Mouse (Mus musculus) neural tube, embryonic 15.5 days (tissue): Measurements from ENCODE around the gene Lgr6. TPM values are rescaled to one million over a fixed set of nuclear protein-coding genes. Genes with fewer than 3 reads are reported as not detected.

Experiments used
- ATAC-seq: fragments of 200-750 bp; cut with Nextera tagmentation; 2 replicates; pipeline ENCODE4 v1.8.0; 2017; ENCODE audit warnings: mild to moderate bottlenecking, moderate TSS enrichment, moderate library complexity; ENCODE audit not compliant: low FRiP score
- H3K27ac ChIP-seq: fragments of 300-500 bp; sonication (generic); replicated peaks from 2 replicates; pipeline ENCODE4 v1.5.1; 2015; ENCODE audit warnings: mild to moderate bottlenecking, inconsistent platforms
- H3K27me3 ChIP-seq: fragments of 300-500 bp; sonication (generic); replicated peaks from 2 replicates; pipeline ENCODE4 v1.6.1; 2015; ENCODE audit warnings: inconsistent platforms
- H3K36me3 ChIP-seq: fragments of 300-500 bp; sonication (generic); 2 replicates; pipeline ENCODE4 v1.6.1; 2015; ENCODE audit warnings: inconsistent platforms
- H3K4me1 ChIP-seq: fragments of 300-500 bp; sonication (generic); 2 replicates; pipeline ENCODE4 v1.6.1; 2015; ENCODE audit warnings: inconsistent platforms
- H3K4me2 ChIP-seq: fragments of 300-500 bp; sonication (generic); 2 replicates; pipeline ENCODE4 v1.6.1; 2015; ENCODE audit warnings: inconsistent platforms, mild to moderate bottlenecking, moderate library complexity
- H3K4me3 ChIP-seq: fragments of 300-500 bp; sonication (generic); replicated peaks from 2 replicates; pipeline ENCODE4 v1.5.1; 2015; ENCODE audit warnings: mild to moderate bottlenecking, inconsistent platforms
- H3K9ac ChIP-seq: fragments of 300-500 bp; sonication (generic); replicated peaks from 2 replicates; pipeline ENCODE4 v1.6.1; 2015; ENCODE audit warnings: mild to moderate bottlenecking, inconsistent platforms
- H3K9me3 ChIP-seq: fragments of 300-500 bp; sonication (generic); replicated peaks from 2 replicates; pipeline ENCODE4 v1.6.1; 2016; ENCODE audit warnings: inconsistent platforms
- WGBS: fragments of 180-500 bp; shearing (Covaris S2); methylation state at CpG from one replicate; pipeline ENCODE4 v1.1.7; 2015; ENCODE audit warnings: mixed read lengths; 5-methylcytosine and 5-hydroxymethylcytosine counted together
- polyA plus RNA-seq: library from polyadenylated mRNA; unstranded; fragments of >200 nt; fragmentation: Nextera tagmentation; extraction: Ambion mirVana; gene quantifications from 2 replicates; pipeline ENCODE4 v1.2.1, GENCODE M21; 2015

Lgr6 gene
- 1.6 TPM in 2 replicates for polyA plus RNA-seq

- H3K4me2 ChIP-seq = peak within 1 kb of the TSS; percentile 74
- no peak for ATAC-seq
- peaks cover 12% of the 10 kb centered on the region for H3K4me1 ChIP-seq
- H3K4me3 ChIP-seq = peak within 1 kb of the TSS; percentile 37
- H3K36me3 ChIP-seq = no peaks in the 10 kb centered on the region
- no peaks in the 10 kb centered on the region for H3K9me3 ChIP-seq
- WGBS = 0% methylated on average over 22 of the region's 40 CpGs
- H3K9ac ChIP-seq = peak within 1 kb of the TSS; percentile 29; the same call in 1 of the 2 replicates
- H3K27ac ChIP-seq = no peak within 1 kb of the TSS
- H3K27me3 ChIP-seq = peaks cover 65% of the 10 kb centered on the region
These were observed at the start of gene Lgr6 for GRCm38 (mm10) chr1:135105124-135105523. Lgr6 (minus strand) TSS chr1:135105276.

GRCm38 (mm10) chr1:135154411-135154959 is 49.4 kb upstream of the Lgr6 start:
- Histone ChIP-seq H3K4me1 (peaks cover 44% of the 10 kb centered on the region), H3K27ac (peak overlapping the region; percentile 83), H3K27me3 (no peaks in the 10 kb centered on the region), H3K9me3 (no peaks in the 10 kb centered on the region), H3K4me2 (peak overlapping the region; percentile 41), H3K36me3 (peaks cover 31% of the 10 kb centered on the region), H3K4me3 (no peak overlapping the region), H3K9ac (peak overlapping the region; percentile 39; the same call in 1 of the 2 replicates)
- WGBS = 4% methylated on average over 14 of the region's 14 CpGs
- ATAC-seq = peak; percentile 56

- no peaks in the 10 kb centered on the region for H3K27me3 ChIP-seq
- WGBS = 21% methylated on average over 12 of the region's 13 CpGs
- peaks cover 47% of the 10 kb centered on the region for H3K4me1 ChIP-seq
- no peak overlapping the region for H3K4me3 ChIP-seq
- H3K27ac ChIP-seq = peak overlapping the region; percentile 83
- no peaks in the 10 kb centered on the region for H3K9me3 ChIP-seq
- peak overlapping the region; percentile 39; the same call in 1 of the 2 replicates for H3K9ac ChIP-seq
- H3K36me3 ChIP-seq = peaks cover 31% of the 10 kb centered on the region
- ATAC-seq = no peak
- H3K4me2 ChIP-seq = peak overlapping the region; percentile 41
These were observed 48.9 kb upstream of the Lgr6 start for GRCm38 (mm10) chr1:135154011-135154410.

- Histone ChIP-seq H3K27ac (peak overlapping the region; percentile 99), H3K27me3 (no peaks in the 10 kb centered on the region), H3K9me3 (no peaks in the 10 kb centered on the region), H3K4me3 (peak overlapping the region; percentile 99), H3K4me1 (peaks cover 50% of the 10 kb centered on the region), H3K36me3 (peaks cover 11% of the 10 kb centered on the region; the same call in 1 of the 2 replicates), H3K9ac (peak overlapping the region; percentile 99; the same call in 1 of the 2 replicates), H3K4me2 (peak overlapping the region; percentile 94)
- WGBS = 47% methylated on average over 5 of the region's 5 CpGs
- ATAC-seq = no peak
These were observed 43.9 kb upstream of the Lgr6 start for GRCm38 (mm10) chr1:135148996-135149395.

GRCm38 (mm10) chr1:135148476-135148875 is 43.4 kb upstream of the Lgr6 start:
- H3K36me3 ChIP-seq = peaks cover 11% of the 10 kb centered on the region; the same call in 1 of the 2 replicates
- WGBS = 46% methylated on average over 4 of the region's 4 CpGs
- H3K4me1 ChIP-seq = peaks cover 46% of the 10 kb centered on the region
- H3K27ac ChIP-seq = peak overlapping the region; percentile 99
- H3K9ac ChIP-seq = peak overlapping the region; percentile 99
- no peaks in the 10 kb centered on the region for H3K9me3 ChIP-seq
- ATAC-seq = no peak
- peak overlapping the region; percentile 94 for H3K4me2 ChIP-seq
- no peaks in the 10 kb centered on the region for H3K27me3 ChIP-seq
- peak overlapping the region; percentile 99 for H3K4me3 ChIP-seq

- peak overlapping the region; percentile 94 for H3K4me2 ChIP-seq
- ATAC-seq = peak; percentile 26
- no peaks in the 10 kb centered on the region for H3K9me3 ChIP-seq
- peaks cover 45% of the 10 kb centered on the region for H3K4me1 ChIP-seq
- peaks cover 11% of the 10 kb centered on the region; the same call in 1 of the 2 replicates for H3K36me3 ChIP-seq
- WGBS = 1% methylated on average over 7 of the region's 7 CpGs
- peak overlapping the region; percentile 99 for H3K27ac ChIP-seq
- H3K9ac ChIP-seq = peak overlapping the region; percentile 99
- no peaks in the 10 kb centered on the region for H3K27me3 ChIP-seq
- peak overlapping the region; percentile 99 for H3K4me3 ChIP-seq
These were observed 42.6 kb upstream of the Lgr6 start for GRCm38 (mm10) chr1:135147702-135148058.

GRCm38 (mm10) chr1:135146946-135147701 is 42.0 kb upstream of the Lgr6 start:
- peak overlapping the region; percentile 99 for H3K27ac ChIP-seq
- peaks cover 6% of the 10 kb centered on the region; the same call in 1 of the 2 replicates for H3K36me3 ChIP-seq
- peak overlapping the region; percentile 99 for H3K9ac ChIP-seq
- no peaks in the 10 kb centered on the region for H3K27me3 ChIP-seq
- WGBS = under 1% methylated on average over 69 of the region's 69 CpGs
- H3K4me3 ChIP-seq = peak overlapping the region; percentile 99
- no peaks in the 10 kb centered on the region for H3K9me3 ChIP-seq
- H3K4me1 ChIP-seq = peaks cover 40% of the 10 kb centered on the region
- peak overlapping the region; percentile 94 for H3K4me2 ChIP-seq
- peak; percentile 72 for ATAC-seq

GRCm38 (mm10) chr1:135146077-135146945 is 41.2 kb upstream of the Lgr6 start, which contains the start of gene Arl8a:
Arl8a (plus strand) TSS chr1:135146824.
- Histone ChIP-seq H3K36me3 (0 out of 2 replicates have a peak, but pooled peaks cover under 1% of the 10 kb centered on the region), H3K9ac (peak within 1 kb of the TSS; percentile 99), H3K9me3 (no peaks in the 10 kb centered on the region), H3K27me3 (no peaks in the 10 kb centered on the region), H3K4me1 (peaks cover 40% of the 10 kb centered on the region), H3K4me3 (peak within 1 kb of the TSS; percentile 99), H3K27ac (peak within 1 kb of the TSS; percentile 99), H3K4me2 (peak within 1 kb of the TSS; percentile 94)
- ATAC-seq = peak; percentile 87
- WGBS = under 1% methylated on average over 68 of the region's 78 CpGs

- H3K4me1 ChIP-seq = peaks cover 19% of the 10 kb centered on the region
- H3K27ac ChIP-seq = no peak overlapping the region
- H3K36me3 ChIP-seq = no peaks in the 10 kb centered on the region
- no peak for ATAC-seq
- 94% methylated on average over 2 of the region's 2 CpGs for WGBS
- H3K4me2 ChIP-seq = no peak overlapping the region
- no peak overlapping the region for H3K9ac ChIP-seq
- H3K9me3 ChIP-seq = no peaks in the 10 kb centered on the region
- H3K27me3 ChIP-seq = no peaks in the 10 kb centered on the region
- H3K4me3 ChIP-seq = no peak overlapping the region
These were observed 38.9 kb upstream of the Lgr6 start for GRCm38 (mm10) chr1:135143940-135144339.

- ATAC-seq = no peak
- Histone ChIP-seq H3K4me2 (no peak overlapping the region), H3K9ac (no peak overlapping the region), H3K27me3 (no peaks in the 10 kb centered on the region), H3K36me3 (no peaks in the 10 kb centered on the region), H3K4me1 (peaks cover 6% of the 10 kb centered on the region), H3K9me3 (no peaks in the 10 kb centered on the region), H3K27ac (no peak overlapping the region), H3K4me3 (no peak overlapping the region)
- WGBS = 62% methylated on average over 2 of the region's 2 CpGs
These were observed 37.4 kb upstream of the Lgr6 start for GRCm38 (mm10) chr1:135142452-135142851.

GRCm38 (mm10) chr1:135139906-135140305 is 34.8 kb upstream of the Lgr6 start:
- H3K27me3 ChIP-seq = no peaks in the 10 kb centered on the region
- H3K36me3 ChIP-seq = no peaks in the 10 kb centered on the region
- H3K4me2 ChIP-seq = no peak overlapping the region
- no peaks in the 10 kb centered on the region for H3K9me3 ChIP-seq
- H3K4me1 ChIP-seq = no peaks in the 10 kb centered on the region
- H3K4me3 ChIP-seq = no peak overlapping the region
- WGBS = 78% methylated on average over 2 of the region's 2 CpGs
- H3K27ac ChIP-seq = no peak overlapping the region
- no peak overlapping the region for H3K9ac ChIP-seq
- no peak for ATAC-seq
